ENCODE assay signal across 8 mouse cellular contexts in genomic region chr10:20952926-20953325, GRCm38 (mm10). TPM values are rescaled to one million over a fixed set of nuclear protein-coding genes. Genes with fewer than 3 reads are reported as not detected.
A peak's percentile ranks its signal among the peaks of the same experiment; 100 is the strongest.
DNase-seq lines count a peak whose midpoint lies in the region; ATAC-seq lines count a peak whose summit lies in the region.

No protein-coding gene starts in this region.

- peaks cover 3% of the 10 kb centered on the region; the same call in 1 of the 2 replicates for H3K4me1 ChIP-seq in heart, embryonic 16.5 days (ENCODE audit: control insufficient read depth, insufficient read depth, low read length)
- peaks cover 11% of the 10 kb centered on the region; the same call in 1 of the 2 replicates for H3K4me1 ChIP-seq in forebrain, embryonic 15.5 days
- peaks cover 20% of the 10 kb centered on the region for H3K4me1 ChIP-seq in liver, embryonic 15.5 days (replicated peaks)

- DNase-seq in heart, postnatal 36 days = no peak
- peak; percentile 20 for DNase-seq in ES-CJ7 (ENCODE audit: low read depth, low spot score)
- DNase-seq in urinary bladder, adult 2 months (ENCODE audit: low spot score) = no peak
- no peak for DNase-seq in thymus, postnatal 36 days

- H3K4me2 ChIP-seq in heart, embryonic 16.5 days (ENCODE audit: low read depth, low read length) = peak overlapping the region; percentile 93
- H3K4me2 ChIP-seq in forebrain, embryonic 15.5 days (replicated peaks) = peak overlapping the region; percentile 59
- H3K4me2 ChIP-seq in liver, embryonic 15.5 days = peak overlapping the region; percentile 95

- peak overlapping the region; percentile 87 for H3K27ac ChIP-seq in heart, embryonic 16.5 days (ENCODE audit: low read length)
- H3K27ac ChIP-seq in forebrain, embryonic 15.5 days (replicated peaks) = peak overlapping the region; percentile 98
- H3K27ac ChIP-seq in liver, embryonic 15.5 days (replicated peaks) = peak overlapping the region; percentile 91

- H3K9me3 ChIP-seq in heart, embryonic 16.5 days (replicated peaks; ENCODE audit: control insufficient read depth, low read length) = no peaks in the 10 kb centered on the region
- no peaks in the 10 kb centered on the region for H3K9me3 ChIP-seq in forebrain, embryonic 15.5 days
- H3K9me3 ChIP-seq in liver, embryonic 15.5 days (replicated peaks) = no peaks in the 10 kb centered on the region

- H3K4me3 ChIP-seq in heart, embryonic 16.5 days (ENCODE audit: low read length) = peak overlapping the region; percentile 76
- H3K4me3 ChIP-seq in forebrain, embryonic 15.5 days = peak overlapping the region; percentile 99
- H3K4me3 ChIP-seq in liver, embryonic 15.5 days (replicated peaks) = peak overlapping the region; percentile 93

- no peaks in the 10 kb centered on the region for H3K36me3 ChIP-seq in heart, embryonic 16.5 days (ENCODE audit: control insufficient read depth, insufficient read depth)
- H3K36me3 ChIP-seq in forebrain, embryonic 15.5 days = no peaks in the 10 kb centered on the region
- H3K36me3 ChIP-seq in liver, embryonic 15.5 days (replicated peaks) = no peaks in the 10 kb centered on the region

- WGBS in heart, embryonic 16.5 days = 4% methylated on average over 11 of the region's 11 CpGs
- WGBS in forebrain, embryonic 15.5 days = 1% methylated on average over 11 of the region's 11 CpGs
- 3% methylated on average over 11 of the region's 11 CpGs for WGBS in liver, embryonic 15.5 days (ENCODE audit: insufficient replicate concordance)

- ATAC-seq in heart, embryonic 16.5 days (replicated peaks; ENCODE audit: extremely low read depth, insufficient read depth, low FRiP score) = no peak
- no peak for ATAC-seq in forebrain, embryonic 15.5 days (replicated peaks)
- ATAC-seq in liver, embryonic 15.5 days (ENCODE audit: insufficient read depth) = no peak
- no peak for ATAC-seq in granulocyte monocyte progenitor cell, adult 5-6 weeks (replicated peaks; ENCODE audit: poor library complexity, severe bottlenecking)

- intact Hi-C loops in heart, postnatal 36 days (cut with DNase I) = loop anchor here (5.0 kb wide), 1 partner anchor 641 kb away; the partner anchor contains the start of gene Bclaf1

- peak overlapping the region; percentile 82 for H3K9ac ChIP-seq in heart, embryonic 16.5 days (ENCODE audit: low read length)
- H3K9ac ChIP-seq in forebrain, embryonic 15.5 days (replicated peaks) = peak overlapping the region; percentile 94
- H3K9ac ChIP-seq in liver, embryonic 15.5 days = peak overlapping the region; percentile 93

- no peaks in the 10 kb centered on the region for H3K27me3 ChIP-seq in heart, embryonic 16.5 days (ENCODE audit: control insufficient read depth, insufficient read depth, low read length)
- H3K27me3 ChIP-seq in forebrain, embryonic 15.5 days = no peaks in the 10 kb centered on the region
- no peaks in the 10 kb centered on the region; the same call in 1 of the 2 replicates for H3K27me3 ChIP-seq in liver, embryonic 15.5 days

RNA-seq across cellular contexts. Expression of gene Ahi1, which starts 0.6 kb away (rescaled TPM):
- polyA plus RNA-seq in heart, embryonic 16.5 days (2015; fragmentation: Nextera tagmentation; extraction: Ambion mirVana) = 3.1 and 4.0 TPM in 2 replicates
- 1 to 10 TPM; 1.1 to 1.6 TPM for total RNA-seq in heart, postnatal 36 days (2021)
- 54.7 and 64.6 TPM in 2 replicates for polyA plus RNA-seq in forebrain, embryonic 15.5 days (2015; fragmentation: Nextera tagmentation; extraction: Ambion mirVana)
- 3.7 and 4.1 TPM in 2 replicates for polyA plus RNA-seq in liver, embryonic 15.5 days (2015; fragmentation: Nextera tagmentation; extraction: Ambion mirVana)
- 6.7 and 7.8 TPM in 2 replicates for polyA plus RNA-seq in urinary bladder, adult 2 months (2012; rRNA removed)
- 7.2 and 11.5 TPM in 2 replicates for total RNA-seq in granulocyte monocyte progenitor cell, adult 5-6 weeks (2014; fragmentation: Nextera tagmentation)
- total RNA-seq in granulocyte monocyte progenitor cell, adult 5-6 weeks (2017) = 4.5 and 6.8 TPM in 2 replicates
